Mouse (Mus musculus) neural tube, embryonic 11.5 days (tissue): ENCODE measurements around the gene Plg. TPM values are rescaled to one million over a fixed set of nuclear protein-coding genes. Genes with fewer than 3 reads are reported as not detected.
A peak's percentile ranks its signal among the peaks of the same experiment; 100 is the strongest.

Experiments
- ATAC-seq: fragments of 200-750 bp; cut with Nextera tagmentation; 2 replicates; pipeline ENCODE4 v1.8.0; 2017; ENCODE audit warnings: moderate number of reproducible peaks, mild to moderate bottlenecking, moderate TSS enrichment, moderate library complexity; ENCODE audit not compliant: insufficient read depth, low FRiP score, low TSS enrichment
- DNase-seq: peaks from one replicate; pipeline ENCODE4 v3.0.0-alpha.2; 2015; ENCODE audit warnings: low spot score
- H3K27ac ChIP-seq: fragments of 300-500 bp; sonication (generic); 2 replicates; pipeline ENCODE4 v1.5.1; 2014; ENCODE audit warnings: low read depth, mild to moderate bottlenecking, low read length
- H3K27me3 ChIP-seq: fragments of 300-500 bp; sonication (generic); 2 replicates; pipeline ENCODE4 v1.6.1; 2014; ENCODE audit warnings: mild to moderate bottlenecking, low read length, mixed read lengths; ENCODE audit not compliant: control insufficient read depth, insufficient read depth
- H3K36me3 ChIP-seq: fragments of 300-500 bp; sonication (generic); 2 replicates; pipeline ENCODE4 v1.6.1; 2014; ENCODE audit warnings: mild to moderate bottlenecking, low read length, moderate library complexity, mixed read lengths; ENCODE audit not compliant: control insufficient read depth, insufficient read depth
- H3K4me1 ChIP-seq: fragments of 300-500 bp; sonication (generic); 2 replicates; pipeline ENCODE4 v1.6.1; 2014; ENCODE audit warnings: low read length, mixed read lengths; ENCODE audit not compliant: control insufficient read depth, insufficient read depth
- H3K4me2 ChIP-seq: fragments of 300-500 bp; sonication (generic); 2 replicates; pipeline ENCODE4 v1.6.1; 2014; ENCODE audit warnings: low read depth, mild to moderate bottlenecking, moderate library complexity
- H3K4me3 ChIP-seq: fragments of 300-500 bp; sonication (generic); 2 replicates; pipeline ENCODE4 v1.5.1; 2014; ENCODE audit warnings: low read depth, low read length
- H3K9ac ChIP-seq: fragments of 300-500 bp; sonication (generic); 2 replicates; pipeline ENCODE4 v1.6.1; 2014; ENCODE audit warnings: mild to moderate bottlenecking, low read length
- H3K9me3 ChIP-seq: fragments of 300-500 bp; sonication (generic); 2 replicates; pipeline ENCODE4 v1.6.1; 2016; ENCODE audit warnings: low read length; ENCODE audit not compliant: control insufficient read depth
- WGBS: fragments of 180-500 bp; shearing (Covaris S2); extraction: QIAGEN DNeasy Blood & Tissue Kit; methylation state at CpG from one replicate; pipeline ENCODE4 v1.1.7; 2014; 5-methylcytosine and 5-hydroxymethylcytosine counted together
- polyA plus RNA-seq: library from polyadenylated mRNA; unstranded; fragments of >200 nt; fragmentation: Nextera tagmentation; extraction: Ambion mirVana; gene quantifications from 2 replicates; pipeline ENCODE4 v1.2.1, GENCODE M21; 2014

Plg gene
- polyA plus RNA-seq, result 0.11 TPM in 1 of 2 replicates, not detected in the other

DNA sequence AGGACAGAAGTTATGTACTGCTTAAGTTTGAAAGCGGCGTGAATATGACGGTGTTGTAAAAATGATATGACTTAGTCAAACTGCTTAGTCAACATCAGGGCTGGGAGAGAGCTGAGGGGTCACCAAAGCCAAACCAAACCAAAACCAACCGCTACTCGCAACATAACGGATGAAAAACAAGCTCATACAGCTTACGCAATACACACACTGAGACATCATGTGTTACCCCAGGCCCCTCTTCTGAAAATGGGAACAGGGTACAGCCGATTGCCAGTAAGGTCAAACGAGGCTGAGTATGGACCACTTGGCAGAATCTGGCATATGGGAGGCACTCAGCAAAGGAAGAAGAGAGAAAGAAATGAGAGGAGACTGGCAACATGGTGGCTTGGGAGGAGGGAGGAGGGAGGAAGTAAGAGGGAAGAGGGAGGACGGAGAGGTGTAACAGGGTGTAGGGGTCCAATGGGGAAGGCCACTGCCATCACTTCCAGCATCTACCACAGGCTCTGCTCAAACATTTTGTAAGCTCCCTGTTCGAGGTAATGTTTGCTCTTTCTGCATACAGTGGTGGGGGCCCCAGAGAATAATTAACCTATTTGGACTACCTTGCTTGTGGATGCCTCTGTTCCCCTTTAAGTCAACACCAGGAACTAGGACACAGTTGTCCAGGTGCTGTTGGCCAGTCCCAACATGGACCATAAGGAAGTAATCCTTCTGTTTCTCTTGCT, at the start of gene Plg:
Gene Plg (plus strand): TSS at position 628 of the 725 bp plus-strand sequence.
- Histone ChIP-seq H3K9me3 (no peaks in the 10 kb centered on the region), H3K9ac (no peak within 1 kb of the TSS), H3K36me3 (no peaks in the 10 kb centered on the region), H3K27ac (no peak within 1 kb of the TSS), H3K4me2 (no peak within 1 kb of the TSS), H3K4me3 (no peak within 1 kb of the TSS), H3K4me1 (no peaks in the 10 kb centered on the region), H3K27me3 (no peaks in the 10 kb centered on the region)
- no peak for DNase-seq
- WGBS, result 92% methylated on average over 11 of the region's 11 CpGs
- ATAC-seq, result no peak

GRCm38 (mm10) chr17:12335115-12335514, 43.3 kb upstream of the Plg start:
- Histone ChIP-seq H3K27ac (no peak overlapping the region), H3K4me1 (no peaks in the 10 kb centered on the region), H3K27me3 (no peaks in the 10 kb centered on the region), H3K4me3 (no peak overlapping the region), H3K9ac (no peak overlapping the region), H3K36me3 (no peaks in the 10 kb centered on the region), H3K4me2 (no peak overlapping the region), H3K9me3 (no peaks in the 10 kb centered on the region)
- WGBS, result 77% methylated on average over 6 of the region's 6 CpGs
- no peak for DNase-seq
- ATAC-seq, result no peak

DNA sequence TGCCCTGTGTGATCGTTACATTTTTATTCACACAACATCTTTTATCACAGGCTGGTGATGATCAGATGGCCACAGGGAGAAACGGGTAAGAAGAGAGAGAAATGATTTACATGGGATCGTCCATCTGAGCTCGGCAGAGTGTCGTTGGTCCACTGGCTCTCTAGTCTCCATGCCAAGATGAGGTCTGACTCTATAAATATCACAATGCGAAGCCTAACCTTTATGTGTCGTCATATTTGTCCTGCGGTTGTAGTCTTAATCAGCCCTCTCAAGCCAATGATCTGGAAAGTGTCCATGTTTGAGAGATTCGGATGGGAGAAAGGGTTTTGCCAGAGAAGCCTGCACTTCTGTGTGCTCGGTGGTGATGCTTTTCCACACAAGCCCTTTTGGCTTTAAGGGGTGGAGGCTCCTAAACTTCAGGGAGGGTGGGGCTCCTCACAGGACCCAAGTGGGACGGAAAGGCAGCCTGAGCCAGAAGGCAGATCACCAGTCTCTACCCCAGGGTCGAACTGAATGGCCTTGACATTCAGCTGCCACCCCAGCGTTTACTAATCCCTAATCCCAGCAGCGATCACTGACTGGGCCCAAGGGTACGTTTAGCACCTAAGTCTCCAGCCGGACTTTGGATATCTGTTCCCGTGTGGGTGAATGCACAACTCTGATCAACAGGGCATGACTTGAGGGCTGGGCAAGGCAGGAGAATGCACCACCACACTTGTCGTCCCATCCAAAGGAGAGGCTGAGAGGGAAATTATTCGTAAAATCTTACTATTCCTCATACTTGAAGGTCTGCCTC, 42.1 kb upstream of the Plg start:
- Histone ChIP-seq H3K27ac (no peak overlapping the region), H3K4me3 (no peak overlapping the region), H3K9me3 (no peaks in the 10 kb centered on the region), H3K27me3 (no peaks in the 10 kb centered on the region), H3K36me3 (no peaks in the 10 kb centered on the region), H3K9ac (no peak overlapping the region), H3K4me2 (no peak overlapping the region), H3K4me1 (no peaks in the 10 kb centered on the region)
- DNase-seq, result no peak
- WGBS, result 88% methylated on average over 19 of the region's 19 CpGs
- no peak for ATAC-seq

DNA sequence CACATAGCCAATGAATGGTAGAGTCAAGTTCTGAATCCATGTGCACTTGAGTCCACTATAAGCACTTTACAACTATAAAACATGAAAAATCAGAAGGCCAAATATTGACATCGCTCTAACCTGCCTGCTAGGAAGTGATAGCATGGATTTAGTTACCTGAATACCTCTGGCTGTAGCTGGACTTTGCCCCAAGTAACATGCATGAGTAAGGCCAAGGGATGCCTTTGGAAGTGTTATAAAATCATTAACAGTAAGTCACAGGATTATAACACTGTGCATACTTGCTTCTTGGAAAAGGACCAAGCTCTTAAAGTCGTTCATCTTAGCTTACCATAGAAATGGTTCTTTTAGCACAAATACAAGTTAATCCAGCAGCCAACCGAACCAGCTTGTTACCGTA, 41.3 kb upstream of the Plg start:
- no peak for DNase-seq
- no peak overlapping the region for H3K27ac ChIP-seq
- H3K4me1 ChIP-seq, result no peaks in the 10 kb centered on the region
- no peak for ATAC-seq
- H3K4me2 ChIP-seq, result no peak overlapping the region
- H3K27me3 ChIP-seq, result no peaks in the 10 kb centered on the region
- H3K36me3 ChIP-seq, result no peaks in the 10 kb centered on the region
- H3K9me3 ChIP-seq, result no peaks in the 10 kb centered on the region
- no peak overlapping the region for H3K4me3 ChIP-seq
- no peak overlapping the region for H3K9ac ChIP-seq
- WGBS, result 84% methylated on average over 4 of the region's 4 CpGs

DNA sequence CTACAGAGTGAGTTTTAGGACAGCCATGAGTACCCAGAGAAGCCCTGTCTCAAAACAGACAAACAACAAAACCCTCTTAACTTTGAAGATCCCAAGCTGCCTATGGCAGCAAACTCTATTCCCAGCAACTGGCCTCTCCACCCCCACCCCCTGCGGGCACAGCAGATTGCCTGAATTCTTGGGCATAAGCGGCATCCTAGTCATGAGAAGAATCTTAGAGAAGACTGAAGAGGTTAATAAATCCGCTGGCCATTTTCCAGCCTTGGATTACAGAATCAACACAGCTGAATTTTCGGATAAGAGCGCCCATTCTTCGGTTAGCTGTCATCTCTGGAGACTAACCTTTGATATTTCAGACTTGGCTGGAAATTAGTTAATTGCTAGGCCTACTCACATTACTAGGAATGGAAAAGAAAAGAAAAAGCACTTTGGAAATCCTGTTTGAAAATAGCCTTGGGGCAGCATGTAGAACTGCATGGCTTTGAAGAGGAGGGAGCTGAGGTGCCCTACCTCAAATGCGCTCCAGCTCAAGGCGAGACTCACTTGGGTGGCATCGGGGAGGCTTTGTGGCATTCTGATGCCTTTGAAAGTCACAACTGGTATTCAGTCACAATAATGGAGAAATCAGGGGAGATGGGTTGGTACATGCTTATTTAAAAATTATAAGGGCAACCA, 34.6 kb upstream of the Plg start:
- ATAC-seq (no peak), DNase-seq (no peak)
- H3K27ac ChIP-seq, result no peak overlapping the region
- H3K36me3 ChIP-seq, result no peaks in the 10 kb centered on the region
- no peak overlapping the region for H3K4me3 ChIP-seq
- no peak overlapping the region for H3K4me2 ChIP-seq
- H3K9ac ChIP-seq, result no peak overlapping the region
- H3K27me3 ChIP-seq, result no peaks in the 10 kb centered on the region
- WGBS, result 84% methylated on average over 9 of the region's 9 CpGs
- no peaks in the 10 kb centered on the region for H3K4me1 ChIP-seq
- H3K9me3 ChIP-seq, result no peaks in the 10 kb centered on the region

GRCm38 (mm10) chr17:12347462-12347861, 30.9 kb upstream of the Plg start:
- H3K36me3 ChIP-seq, result no peaks in the 10 kb centered on the region
- no peak overlapping the region for H3K27ac ChIP-seq
- DNase-seq (no peak), ATAC-seq (no peak)
- H3K9ac ChIP-seq, result no peak overlapping the region
- H3K4me1 ChIP-seq, result no peaks in the 10 kb centered on the region
- H3K4me3 ChIP-seq, result no peak overlapping the region
- no peaks in the 10 kb centered on the region for H3K27me3 ChIP-seq
- 88% methylated on average over 1 of the region's 1 CpGs for WGBS
- H3K9me3 ChIP-seq, result no peaks in the 10 kb centered on the region
- no peak overlapping the region for H3K4me2 ChIP-seq

GRCm38 (mm10) chr17:12351564-12351963, 26.8 kb upstream of the Plg start:
- no peak overlapping the region for H3K9ac ChIP-seq
- WGBS, result 90% methylated on average over 6 of the region's 6 CpGs
- no peaks in the 10 kb centered on the region for H3K4me1 ChIP-seq
- no peak for ATAC-seq
- H3K27ac ChIP-seq, result no peak overlapping the region
- H3K9me3 ChIP-seq, result no peaks in the 10 kb centered on the region
- no peak for DNase-seq
- H3K27me3 ChIP-seq, result no peaks in the 10 kb centered on the region
- no peak overlapping the region for H3K4me3 ChIP-seq
- H3K4me2 ChIP-seq, result no peak overlapping the region
- no peaks in the 10 kb centered on the region for H3K36me3 ChIP-seq

DNA sequence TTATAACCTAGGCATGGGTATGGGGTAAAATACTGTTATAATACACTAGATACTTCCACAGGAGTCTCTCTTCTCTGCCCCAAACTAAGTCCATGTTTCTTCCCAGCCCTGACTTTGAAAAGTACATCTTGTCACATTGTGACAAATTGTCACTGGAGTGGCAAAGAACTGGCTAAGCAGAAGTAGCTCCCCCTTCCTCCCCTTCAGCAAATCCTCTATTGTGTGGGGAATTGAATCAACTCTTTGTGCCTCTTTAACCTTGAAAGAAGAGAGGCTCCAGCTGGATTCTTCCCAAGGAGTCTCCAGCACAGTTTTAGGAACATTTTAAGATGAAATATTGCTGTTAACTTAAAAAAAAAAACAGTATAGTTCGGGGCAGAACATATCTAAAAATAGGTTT, 25.6 kb upstream of the Plg start:
- WGBS, result 30% methylated on average over 1 of the region's 1 CpGs
- H3K9me3 ChIP-seq, result no peaks in the 10 kb centered on the region
- H3K27me3 ChIP-seq, result no peaks in the 10 kb centered on the region
- no peaks in the 10 kb centered on the region for H3K36me3 ChIP-seq
- no peak overlapping the region for H3K4me2 ChIP-seq
- DNase-seq (no peak), ATAC-seq (no peak)
- H3K9ac ChIP-seq, result no peak overlapping the region
- H3K4me3 ChIP-seq, result no peak overlapping the region
- H3K4me1 ChIP-seq, result no peaks in the 10 kb centered on the region
- H3K27ac ChIP-seq, result peak overlapping the region; percentile 39; the same call in 1 of the 2 replicates
